Mouse (Mus musculus): ENCODE measurements around the gene 2210010C04Rik. TPM values are rescaled to one million over a fixed set of nuclear protein-coding genes. Genes with fewer than 3 reads are reported as not detected.
"Not testable (repeated sequence)": the region's sequence is repeated elsewhere in the genome, so short reads cannot be mapped to it uniquely, and the experiment has no call there.

The 2210010C04Rik gene
- total RNA-seq, 1 experiment from 2014 or later: not detected

- ATAC-seq (ENCODE audit: extremely low read depth, insufficient number of reproducible peaks, low FRiP score, poor library complexity, severe bottlenecking): no peak
Observed at GRCm38 (mm10) chr6:41027053-41027452, 8.3 kb downstream of the 2210010C04Rik start.

- ATAC-seq (ENCODE audit: extremely low read depth, insufficient number of reproducible peaks, low FRiP score, poor library complexity, severe bottlenecking): no peak
Observed at GRCm38 (mm10) chr6:41025873-41026650, 9.2 kb downstream of the 2210010C04Rik start.

GRCm38 (mm10) chr6:41019140-41019539 is 16.2 kb downstream of the 2210010C04Rik start:
- ATAC-seq (ENCODE audit: extremely low read depth, insufficient number of reproducible peaks, low FRiP score, poor library complexity, severe bottlenecking): no peak

GRCm38 (mm10) chr6:41018629-41019028 is 16.7 kb downstream of the 2210010C04Rik start:
- ATAC-seq (ENCODE audit: extremely low read depth, insufficient number of reproducible peaks, low FRiP score, poor library complexity, severe bottlenecking): no peak

- no peak for ATAC-seq (ENCODE audit: extremely low read depth, insufficient number of reproducible peaks, low FRiP score, poor library complexity, severe bottlenecking)
Observed at GRCm38 (mm10) chr6:41015065-41015464, 20.2 kb downstream of the 2210010C04Rik start.

- ATAC-seq (ENCODE audit: extremely low read depth, insufficient number of reproducible peaks, low FRiP score, poor library complexity, severe bottlenecking): not testable (repeated sequence)
Observed at GRCm38 (mm10) chr6:40999379-40999778, 35.9 kb downstream of the 2210010C04Rik start, which contains the start of gene Gm2663. Gm2663 (minus strand) TSS chr6:40999479.

Other genes starting within 250 kb of the 2210010C04Rik start
- not detected in 2 replicates for gene Moxd2, start 148.0 kb downstream of the 2210010C04Rik start, total RNA-seq (2017)
- not detected in 2 replicates for gene Prss58, start 135.1 kb downstream of the 2210010C04Rik start, total RNA-seq (2017)
- not detected in 2 replicates for gene 1700074P13Rik, start 95.0 kb downstream of the 2210010C04Rik start, total RNA-seq (2017)
- not detected in 2 replicates for gene Gm4744, start 83.6 kb downstream of the 2210010C04Rik start, total RNA-seq (2017)
- gene 1810009J06Rik, start 70.8 kb downstream of the 2210010C04Rik start, total RNA-seq (2017): not detected in 2 replicates
- not detected in 2 replicates for gene Gm2663, start 36.0 kb downstream of the 2210010C04Rik start, total RNA-seq (2017)